Comparison of ENCODE assay signal across 10 mouse cellular contexts in genomic region chr9:62373222-62374123, GRCm38 (mm10). TPM values are rescaled to one million over a fixed set of nuclear protein-coding genes. Genes with fewer than 3 reads are reported as not detected.
A peak's percentile ranks its signal among the peaks of the same experiment; 100 is the strongest.
DNase-seq lines count a peak whose midpoint lies in the region; ATAC-seq and TF ChIP-seq lines count a peak whose summit lies in the region.
"Had no signal": no experiment of that assay in that cellular context is flagged by ENCODE, and none has a peak within 500 bp of the region (broad histone marks: within the 10 kb centered on the region; RNA-seq: fewer than 3 reads in every experiment).

No protein-coding gene starts in this region.

- H3K4me1 ChIP-seq in cerebellum, adult 2 months (ENCODE audit: control insufficient read depth, insufficient read depth, low read length): peaks cover 36% of the 10 kb centered on the region
- H3K4me1 ChIP-seq in heart, embryonic 13.5 days: peaks cover 60% of the 10 kb centered on the region
- H3K4me1 ChIP-seq in stomach, embryonic 16.5 days (ENCODE audit: control insufficient read depth, insufficient read depth, low read length): peaks cover 36% of the 10 kb centered on the region

- H3K9ac ChIP-seq in heart, embryonic 13.5 days: no peak overlapping the region
- H3K9ac ChIP-seq in stomach, embryonic 16.5 days (ENCODE audit: low read length): no peak overlapping the region; the same call in 1 of the 2 replicates
- H3K9ac ChIP-seq: limb, embryonic 12.5 days had no signal

- peak; percentile 54 for DNase-seq in embryo, embryonic 11 days
- DNase-seq in embryo, embryonic 10.5 days (ENCODE audit: low spot score): no peak
- DNase-seq in cerebellum, adult 2 months: peak; percentile 65 to 78
- peak; percentile 74 to 84 for DNase-seq in layer of hippocampus, postnatal 10 days (ENCODE audit: low spot score in 2 of 2)

- 34% methylated on average over 18 of the region's 18 CpGs for WGBS in cerebellum, adult 2 months
- 52% methylated on average over 18 of the region's 18 CpGs for WGBS in heart, embryonic 13.5 days
- WGBS in macrophage (ENCODE audit: missing documents): 52% methylated on average over 17 of the region's 18 CpGs
- 54% methylated on average over 18 of the region's 18 CpGs for WGBS in stomach, embryonic 16.5 days

- no peak overlapping the region for H3K4me2 ChIP-seq in heart, embryonic 13.5 days
- no peak overlapping the region for H3K4me2 ChIP-seq in stomach, embryonic 16.5 days (ENCODE audit: low read depth, low read length)
- H3K4me2 ChIP-seq: limb, embryonic 12.5 days had no signal

- no peak overlapping the region for H3K27ac ChIP-seq in cerebellum, adult 2 months (ENCODE audit: insufficient read depth, low read length)
- peak overlapping the region; percentile 51 for H3K27ac ChIP-seq in heart, embryonic 13.5 days (replicated peaks)
- peak overlapping the region; percentile 84 for H3K27ac ChIP-seq in macrophage
- H3K27ac ChIP-seq in stomach, embryonic 16.5 days (ENCODE audit: low read length): peak overlapping the region; percentile 81
- H3K27ac ChIP-seq: limb, embryonic 12.5 days had no signal

- TF ChIP-seq CTCF in cerebellum, adult 2 months (IDR thresholded peaks at IDR 0.05; ENCODE audit: borderline replicate concordance, insufficient read depth, low read depth, low read length): peak; percentile 72

- peaks cover 42% of the 10 kb centered on the region for H3K79me2 ChIP-seq in macrophage (ENCODE audit: inconsistent target)

- peaks cover 66% of the 10 kb centered on the region for H3K36me3 ChIP-seq in heart, embryonic 13.5 days
- peaks cover 26% of the 10 kb centered on the region; the same call in 1 of the 2 replicates for H3K36me3 ChIP-seq in macrophage (ENCODE audit: inconsistent target)
- 0 out of 2 replicates have a peak, but pooled peaks cover 11% of the 10 kb centered on the region for H3K36me3 ChIP-seq in stomach, embryonic 16.5 days (ENCODE audit: control insufficient read depth, insufficient read depth, low read length)

- no peak for TF ChIP-seq POLR2A in cerebellum, adult 2 months (IDR thresholded peaks at IDR 0.05; ENCODE audit: borderline replicate concordance, insufficient read depth, low read length)

- peak; percentile 55 for ATAC-seq in CD4-positive, CD25-positive, alpha-beta regulatory T cell, adult 4 months
- no peak for ATAC-seq in heart, embryonic 13.5 days (ENCODE audit: extremely low read depth, insufficient number of reproducible peaks, low FRiP score, low TSS enrichment)
- ATAC-seq in stomach, embryonic 16.5 days (ENCODE audit: insufficient read depth, low FRiP score): no peak

- H3K4me3 ChIP-seq in cerebellum, adult 2 months (replicated peaks; ENCODE audit: insufficient read depth, low read depth, low read length): no peak overlapping the region
- no peak overlapping the region for H3K4me3 ChIP-seq in heart, embryonic 13.5 days
- no peak overlapping the region for H3K4me3 ChIP-seq in macrophage (ENCODE audit: inconsistent target)
- no peak overlapping the region for H3K4me3 ChIP-seq in stomach, embryonic 16.5 days (replicated peaks; ENCODE audit: low read length)
- H3K4me3 ChIP-seq: limb, embryonic 12.5 days had no signal

- no peaks in the 10 kb centered on the region for H3K9me3 ChIP-seq in heart, embryonic 13.5 days
- H3K9me3 ChIP-seq in stomach, embryonic 16.5 days (replicated peaks; ENCODE audit: control insufficient read depth, low read length): no peaks in the 10 kb centered on the region
- H3K9me3 ChIP-seq: limb, embryonic 12.5 days had no signal

- H3K27me3 ChIP-seq in cerebellum, adult 2 months (ENCODE audit: control insufficient read depth, insufficient read depth, low read length): no peaks in the 10 kb centered on the region
- H3K27me3 ChIP-seq in heart, embryonic 13.5 days (replicated peaks): no peaks in the 10 kb centered on the region
- H3K27me3 ChIP-seq in stomach, embryonic 16.5 days (ENCODE audit: control insufficient read depth, insufficient read depth, low read length): no peaks in the 10 kb centered on the region
- H3K27me3 ChIP-seq: limb, embryonic 12.5 days; Patski had no signal

RNA-seq across cellular contexts. Expression of gene Anp32a, which starts 32.4 kb away (rescaled TPM):
- polyA plus RNA-seq in CD4-positive, CD25-positive, alpha-beta regulatory T cell, adult 4 months (2017; shearing (Covaris generic)): 100 to 1,000 TPM; 111 to 235 TPM
- polyA plus RNA-seq in cerebellum, adult 2 months (2012; rRNA removed): 421 and 445 TPM in 2 replicates
- 150 and 157 TPM in 2 replicates for polyA plus RNA-seq in heart, embryonic 13.5 days (2015; fragmentation: Nextera tagmentation; extraction: Ambion mirVana)
- 100 to 1,000 TPM; 224 to 231 TPM for total RNA-seq in layer of hippocampus, postnatal 10 days (2021)
- total RNA-seq in macrophage (2018; cell fraction: chromatin; rRNA removed): 100 to 1,000 TPM in 7 of 26 experiments, 10 to 100 TPM in 19; 35.5 to 197 (median 81.7) TPM
- 100 to 1,000 TPM; 236 to 442 (median 300) TPM for total RNA-seq in macrophage (2018; cell fraction: cytosol; rRNA removed)
- 100 to 1,000 TPM in 22 of 26 experiments, 10 to 100 TPM in 4; 85.4 to 297 (median 142) TPM for total RNA-seq in macrophage (2018; cell fraction: nucleus; rRNA removed)
- 295 to 1,273 TPM (median 320 TPM) in 3 replicates for polyA plus RNA-seq in macrophage (2018)
- polyA plus RNA-seq in stomach, embryonic 16.5 days (2015; fragmentation: Nextera tagmentation; extraction: Ambion mirVana): 117 and 125 TPM in 2 replicates
